Mouse (Mus musculus) forebrain, embryonic 15.5 days (tissue): ENCODE data around the gene Pgm2l1. TPM values are rescaled to one million over a fixed set of nuclear protein-coding genes. Genes with fewer than 3 reads are reported as not detected.
A peak's percentile ranks its signal among the peaks of the same experiment; 100 is the strongest.

ENCODE experiments used
- ATAC-seq: fragments of 200-750 bp; cut with Nextera tagmentation; replicated peaks from 2 replicates; pipeline ENCODE4 v1.8.0; 2017; ENCODE audit warnings: mild to moderate bottlenecking, moderate TSS enrichment, moderate library complexity
- H3K27ac ChIP-seq: fragments of 300-500 bp; sonication (generic); replicated peaks from 2 replicates; pipeline ENCODE4 v1.5.1; 2015; ENCODE audit warnings: mild to moderate bottlenecking, inconsistent platforms
- H3K27me3 ChIP-seq: fragments of 300-500 bp; sonication (generic); 2 replicates; pipeline ENCODE4 v1.6.1; 2015; ENCODE audit warnings: inconsistent platforms
- H3K36me3 ChIP-seq: fragments of 300-500 bp; sonication (generic); 2 replicates; pipeline ENCODE4 v1.6.1; 2015; ENCODE audit warnings: mild to moderate bottlenecking, inconsistent platforms
- H3K4me1 ChIP-seq: fragments of 300-500 bp; sonication (generic); 2 replicates; pipeline ENCODE4 v1.6.1; 2015; ENCODE audit warnings: inconsistent platforms
- H3K4me2 ChIP-seq: fragments of 300-500 bp; sonication (generic); replicated peaks from 2 replicates; pipeline ENCODE4 v1.6.1; 2015; ENCODE audit warnings: mild to moderate bottlenecking, inconsistent platforms
- H3K4me3 ChIP-seq: fragments of 300-500 bp; sonication (generic); 2 replicates; pipeline ENCODE4 v1.5.1; 2015; ENCODE audit warnings: mild to moderate bottlenecking, inconsistent platforms
- H3K9ac ChIP-seq: fragments of 300-500 bp; sonication (generic); replicated peaks from 2 replicates; pipeline ENCODE4 v1.6.1; 2015; ENCODE audit warnings: mild to moderate bottlenecking, inconsistent platforms
- H3K9me3 ChIP-seq: fragments of 300-500 bp; sonication (generic); 2 replicates; pipeline ENCODE4 v1.6.1; 2016; ENCODE audit warnings: inconsistent platforms
- WGBS: fragments of 180-500 bp; shearing (Covaris S2); methylation state at CpG from one replicate; pipeline ENCODE4 v1.1.7; 2015; ENCODE audit warnings: mixed read lengths; 5-methylcytosine and 5-hydroxymethylcytosine counted together
- polyA plus RNA-seq: library from polyadenylated mRNA; unstranded; fragments of >200 nt; fragmentation: Nextera tagmentation; extraction: Ambion mirVana; gene quantifications from 2 replicates; pipeline ENCODE4 v1.2.1, GENCODE M21; 2015

Gene Pgm2l1
- 13.5 and 14.5 TPM in 2 replicates for polyA plus RNA-seq

GRCm38 (mm10) chr7:100227158-100227875, at the start of gene Pgm2l1:
Gene Pgm2l1 (plus strand): TSS chr7:100227394.
- no peaks in the 10 kb centered on the region for H3K27me3 ChIP-seq
- under 1% methylated on average over 63 of the region's 72 CpGs for WGBS
- peak; percentile 99 for ATAC-seq
- peak within 1 kb of the TSS; percentile 94 for H3K4me3 ChIP-seq
- H3K9me3 ChIP-seq: no peaks in the 10 kb centered on the region
- no peaks in the 10 kb centered on the region for H3K36me3 ChIP-seq
- peak within 1 kb of the TSS; percentile 91 for H3K4me2 ChIP-seq
- H3K4me1 ChIP-seq: peaks cover 20% of the 10 kb centered on the region
- peak within 1 kb of the TSS; percentile 93 for H3K27ac ChIP-seq
- peak within 1 kb of the TSS; percentile 91 for H3K9ac ChIP-seq

DNA sequence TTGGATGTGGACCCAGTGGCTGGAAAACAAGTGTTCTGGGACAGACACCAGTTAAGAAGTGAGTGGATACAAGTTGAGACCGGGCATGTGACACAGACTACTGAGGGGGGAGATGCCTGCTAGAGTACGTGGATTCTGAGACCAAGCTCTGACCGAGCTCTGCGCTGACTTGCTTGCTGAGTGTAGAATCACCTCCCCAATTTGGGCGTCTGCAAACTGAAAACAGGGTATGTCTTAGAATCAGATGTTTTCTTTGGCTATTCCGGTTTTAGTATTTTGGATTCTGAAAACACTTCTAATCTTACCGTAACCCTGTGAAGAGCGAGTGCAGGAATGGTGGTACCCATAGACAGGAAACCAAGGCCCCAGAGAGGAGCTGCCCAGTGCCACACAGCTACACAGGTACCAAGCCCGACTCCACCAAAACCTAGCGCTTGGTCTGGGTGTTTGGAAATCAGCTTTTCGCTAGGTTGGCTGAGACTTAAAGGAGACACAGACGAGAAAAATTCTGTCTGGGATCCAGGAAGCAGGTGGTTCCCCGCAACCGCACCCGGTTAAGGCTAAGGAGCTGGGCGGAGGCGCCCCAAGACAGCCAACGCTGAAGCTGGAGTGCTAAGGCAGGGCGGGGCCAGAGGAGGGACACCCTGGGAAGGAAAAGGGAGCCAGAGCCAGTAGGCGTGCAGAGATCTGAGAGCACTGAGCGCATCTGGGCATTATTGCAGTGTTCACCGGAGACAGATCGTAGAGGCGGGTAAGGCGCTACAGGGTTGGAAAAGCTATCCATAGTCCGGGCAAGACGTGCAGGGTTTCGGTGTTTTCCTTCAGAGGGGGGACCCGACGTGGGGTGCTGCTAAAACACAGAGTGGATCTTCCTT, 48.9 kb upstream of the Pgm2l1 start:
- Histone ChIP-seq H3K36me3 (no peaks in the 10 kb centered on the region), H3K27ac (no peak overlapping the region), H3K9me3 (no peaks in the 10 kb centered on the region), H3K4me3 (peak overlapping the region; percentile 36), H3K9ac (peak overlapping the region; percentile 36), H3K4me2 (peak overlapping the region; percentile 56), H3K4me1 (peaks cover 9% of the 10 kb centered on the region), H3K27me3 (peaks cover 37% of the 10 kb centered on the region)
- WGBS: 10% methylated on average over 30 of the region's 30 CpGs
- no peak; the same call in 1 of the 2 replicates for ATAC-seq

- Histone ChIP-seq H3K4me2 (peak overlapping the region; percentile 56), H3K27me3 (peaks cover 37% of the 10 kb centered on the region)
- WGBS: 3% methylated on average over 15 of the region's 15 CpGs
These were observed 48.3 kb upstream of the Pgm2l1 start for GRCm38 (mm10) chr7:100178891-100179233.

GRCm38 (mm10) chr7:100179394-100179793, 47.8 kb upstream of the Pgm2l1 start:
- H3K9ac ChIP-seq: no peak overlapping the region
- H3K4me2 ChIP-seq: peak overlapping the region; percentile 56; the same call in 1 of the 2 replicates
- H3K9me3 ChIP-seq: no peaks in the 10 kb centered on the region
- H3K27me3 ChIP-seq: peaks cover 37% of the 10 kb centered on the region
- H3K36me3 ChIP-seq: no peaks in the 10 kb centered on the region
- WGBS: 67% methylated on average over 7 of the region's 7 CpGs
- no peak overlapping the region for H3K4me3 ChIP-seq
- H3K27ac ChIP-seq: no peak overlapping the region
- peaks cover 9% of the 10 kb centered on the region for H3K4me1 ChIP-seq
- no peak for ATAC-seq

More at GRCm38 (mm10) chr7:100178891-100179233, 48.3 kb upstream of the Pgm2l1 start:
- H3K4me1 ChIP-seq: peaks cover 9% of the 10 kb centered on the region
- no peaks in the 10 kb centered on the region for H3K9me3 ChIP-seq
- peak overlapping the region; percentile 36 for H3K9ac ChIP-seq
- no peaks in the 10 kb centered on the region for H3K36me3 ChIP-seq
- peak overlapping the region; percentile 36 for H3K4me3 ChIP-seq
- ATAC-seq: no peak
- H3K27ac ChIP-seq: no peak overlapping the region

DNA sequence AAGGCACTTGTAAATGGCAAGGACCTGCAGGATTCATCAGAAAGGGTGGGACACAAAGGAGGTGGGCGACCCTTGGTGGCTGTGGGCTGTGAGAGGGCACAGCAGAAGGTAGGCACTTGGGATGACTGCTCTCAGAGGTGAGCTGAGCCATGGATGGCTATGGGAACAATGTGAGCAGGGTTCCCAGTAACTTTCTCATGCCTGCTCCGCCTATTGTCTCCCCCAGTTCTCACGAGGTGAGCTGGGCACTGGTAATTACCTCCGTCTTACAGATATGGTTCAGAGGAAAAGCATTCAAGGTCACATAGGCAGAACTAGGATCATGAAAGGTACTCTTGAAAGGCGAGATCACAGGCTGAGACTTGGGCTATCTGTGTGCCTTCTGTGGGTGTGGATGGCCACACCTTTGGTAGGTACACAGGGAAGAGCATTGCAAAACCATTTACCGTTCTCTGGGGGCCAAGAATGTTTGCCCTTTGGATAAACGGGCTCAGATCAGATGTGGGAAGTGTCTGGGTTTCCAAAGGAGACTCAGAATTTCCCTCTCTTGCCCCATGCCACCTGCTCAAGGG, 47.3 kb upstream of the Pgm2l1 start:
- Histone ChIP-seq H3K4me3 (no peak overlapping the region), H3K36me3 (no peaks in the 10 kb centered on the region), H3K4me2 (no peak overlapping the region), H3K4me1 (peaks cover 9% of the 10 kb centered on the region), H3K27ac (no peak overlapping the region), H3K9me3 (no peaks in the 10 kb centered on the region), H3K27me3 (peaks cover 37% of the 10 kb centered on the region), H3K9ac (no peak overlapping the region)
- WGBS: 75% methylated on average over 7 of the region's 7 CpGs
- no peak for ATAC-seq

DNA sequence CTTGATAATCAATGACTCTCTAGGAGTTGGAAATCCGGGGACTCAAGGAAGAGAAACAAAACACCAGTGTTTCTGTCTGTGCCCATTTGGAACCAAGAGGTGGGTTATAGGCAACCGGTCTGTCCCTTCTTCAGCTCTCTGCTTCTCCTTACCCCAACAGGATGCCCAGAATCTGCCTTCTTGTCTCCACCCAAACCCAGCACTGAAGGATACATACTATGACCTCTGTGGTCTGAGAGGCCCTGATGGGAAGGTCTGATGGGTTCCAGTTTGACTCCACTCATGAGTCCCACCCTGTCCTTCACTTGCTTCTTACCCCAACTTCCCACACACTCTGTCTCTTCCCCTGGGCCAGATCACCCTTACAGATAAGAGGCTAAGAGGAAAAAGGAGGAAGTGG, 46.0 kb upstream of the Pgm2l1 start:
- H3K27ac ChIP-seq: no peak overlapping the region
- no peak overlapping the region for H3K4me3 ChIP-seq
- H3K4me1 ChIP-seq: peaks cover 9% of the 10 kb centered on the region
- no peak overlapping the region for H3K9ac ChIP-seq
- WGBS: 75% methylated on average over 2 of the region's 2 CpGs
- no peaks in the 10 kb centered on the region for H3K36me3 ChIP-seq
- H3K4me2 ChIP-seq: no peak overlapping the region
- peaks cover 37% of the 10 kb centered on the region for H3K27me3 ChIP-seq
- no peak for ATAC-seq
- H3K9me3 ChIP-seq: no peaks in the 10 kb centered on the region

- no peak for ATAC-seq
- Histone ChIP-seq H3K4me3 (no peak overlapping the region), H3K36me3 (no peaks in the 10 kb centered on the region), H3K4me2 (no peak overlapping the region), H3K27ac (no peak overlapping the region), H3K9ac (no peak overlapping the region), H3K9me3 (no peaks in the 10 kb centered on the region), H3K27me3 (peaks cover 36% of the 10 kb centered on the region), H3K4me1 (peaks cover 9% of the 10 kb centered on the region)
- 83% methylated on average over 3 of the region's 3 CpGs for WGBS
These were observed 45.6 kb upstream of the Pgm2l1 start for GRCm38 (mm10) chr7:100181614-100182013.

DNA sequence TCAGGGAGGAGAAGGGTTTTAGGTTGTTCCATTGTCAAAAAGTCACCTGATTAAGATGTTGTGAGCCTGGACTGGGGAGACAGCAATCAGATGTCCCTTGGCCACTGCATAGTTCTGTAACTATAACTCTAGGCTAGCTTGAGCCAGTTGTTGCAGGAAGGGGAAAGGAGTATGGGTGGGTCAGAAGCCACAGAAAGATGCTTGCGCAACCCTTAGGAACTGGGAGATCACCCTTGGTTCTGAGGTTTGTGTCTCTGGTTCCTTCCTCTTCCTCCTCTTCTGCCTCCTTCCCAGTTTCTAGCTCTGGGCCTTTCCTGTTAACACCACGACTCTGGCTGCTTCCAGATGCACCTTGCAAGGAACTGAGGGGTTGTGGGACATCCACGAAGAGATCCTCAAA, 44.8 kb upstream of the Pgm2l1 start:
- 76% methylated on average over 3 of the region's 3 CpGs for WGBS
- H3K27me3 ChIP-seq: peaks cover 29% of the 10 kb centered on the region
- H3K27ac ChIP-seq: no peak overlapping the region
- no peak for ATAC-seq
- no peak overlapping the region for H3K9ac ChIP-seq
- H3K4me3 ChIP-seq: no peak overlapping the region
- H3K36me3 ChIP-seq: no peaks in the 10 kb centered on the region
- peaks cover 9% of the 10 kb centered on the region for H3K4me1 ChIP-seq
- no peak overlapping the region for H3K4me2 ChIP-seq
- H3K9me3 ChIP-seq: no peaks in the 10 kb centered on the region

- H3K4me3 ChIP-seq: no peak overlapping the region
- H3K4me1 ChIP-seq: no peaks in the 10 kb centered on the region
- H3K9me3 ChIP-seq: no peaks in the 10 kb centered on the region
- H3K27ac ChIP-seq: no peak overlapping the region
- WGBS: 26% methylated on average over 7 of the region's 7 CpGs
- H3K9ac ChIP-seq: no peak overlapping the region
- H3K36me3 ChIP-seq: no peaks in the 10 kb centered on the region
- H3K27me3 ChIP-seq: no peaks in the 10 kb centered on the region; the same call in 1 of the 2 replicates
- ATAC-seq: no peak
- no peak overlapping the region for H3K4me2 ChIP-seq
These were observed 39.6 kb upstream of the Pgm2l1 start for GRCm38 (mm10) chr7:100187601-100188000.

- Histone ChIP-seq H3K36me3 (no peaks in the 10 kb centered on the region), H3K9me3 (no peaks in the 10 kb centered on the region), H3K4me2 (no peak overlapping the region), H3K27me3 (no peaks in the 10 kb centered on the region; the same call in 1 of the 2 replicates), H3K27ac (no peak overlapping the region), H3K9ac (no peak overlapping the region), H3K4me3 (no peak overlapping the region), H3K4me1 (no peaks in the 10 kb centered on the region)
- 27% methylated on average over 4 of the region's 4 CpGs for WGBS
- no peak for ATAC-seq
These were observed 37.0 kb upstream of the Pgm2l1 start for GRCm38 (mm10) chr7:100190167-100190566.

- no peaks in the 10 kb centered on the region for H3K9me3 ChIP-seq
- ATAC-seq: peak; percentile 67; the same call in 1 of the 2 replicates
- H3K27me3 ChIP-seq: no peaks in the 10 kb centered on the region; the same call in 1 of the 2 replicates
- H3K4me3 ChIP-seq: no peak overlapping the region
- H3K4me2 ChIP-seq: no peak overlapping the region
- 8% methylated on average over 4 of the region's 4 CpGs for WGBS
- no peaks in the 10 kb centered on the region for H3K4me1 ChIP-seq
- H3K9ac ChIP-seq: no peak overlapping the region
- no peaks in the 10 kb centered on the region for H3K36me3 ChIP-seq
- H3K27ac ChIP-seq: no peak overlapping the region
These were observed 36.4 kb upstream of the Pgm2l1 start for GRCm38 (mm10) chr7:100190778-100191177.

DNA sequence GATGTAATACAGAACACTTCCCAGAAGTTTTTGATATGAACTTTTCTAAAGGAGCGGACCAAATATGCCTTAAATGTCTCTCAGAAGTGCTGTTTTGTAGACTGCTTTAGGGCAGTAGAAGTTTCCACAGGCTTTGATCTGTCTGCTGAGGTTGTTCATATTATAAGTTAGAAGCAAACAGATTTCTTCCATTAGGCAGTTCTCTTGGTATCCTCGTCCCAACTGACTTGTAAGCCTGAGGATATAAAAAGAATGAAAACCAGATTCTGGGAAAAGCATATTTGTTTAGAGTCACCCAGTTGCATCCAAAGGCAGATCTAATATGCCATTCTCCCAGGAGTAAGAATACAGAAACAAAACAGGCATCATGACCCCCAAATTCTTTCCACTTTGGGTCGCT, 26.0 kb upstream of the Pgm2l1 start:
- Histone ChIP-seq H3K36me3 (no peaks in the 10 kb centered on the region), H3K27ac (no peak overlapping the region), H3K27me3 (no peaks in the 10 kb centered on the region), H3K4me1 (no peaks in the 10 kb centered on the region), H3K9ac (no peak overlapping the region), H3K9me3 (no peaks in the 10 kb centered on the region), H3K4me3 (no peak overlapping the region), H3K4me2 (no peak overlapping the region)
- 89% methylated on average over 3 of the region's 3 CpGs for whole genome bisulfite sequencing
- ATAC-seq: no peak
